Mouse (Mus musculus): ENCODE data around the gene Cav1.

DNA sequence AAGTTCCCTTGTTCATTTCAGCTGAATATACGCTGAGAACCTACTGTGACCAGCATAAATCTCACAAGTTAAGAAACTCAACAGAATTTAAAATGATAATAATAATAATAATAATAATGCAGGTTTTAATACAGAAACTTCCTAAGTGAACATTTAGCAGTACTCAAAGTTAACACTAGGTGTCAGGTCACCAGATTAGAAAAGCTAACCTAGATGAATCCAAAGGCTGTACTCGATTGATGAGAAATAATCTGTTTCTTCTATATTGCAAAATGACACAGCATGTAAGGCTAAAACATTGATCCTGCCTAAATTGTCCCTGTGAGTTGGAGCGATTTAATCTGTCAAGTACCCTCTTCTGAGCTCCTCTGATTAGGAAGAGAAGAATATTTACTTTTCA, 56.6 kb downstream of the Cav1 start:
- TF ChIP-seq TAL1 (IDR thresholded peaks at IDR 0.05; ENCODE audit: low read length), result no peak
- TF ChIP-seq GATA1 (IDR thresholded peaks at IDR 0.05; ENCODE audit: low read length), result no peak
